Mouse (Mus musculus) neural tube, embryonic 15.5 days (tissue): ENCODE results near the gene Eif6. TPM values are rescaled to one million over a fixed set of nuclear protein-coding genes. Genes with fewer than 3 reads are reported as not detected.

ENCODE experiments used
- polyA plus RNA-seq: library from polyadenylated mRNA; unstranded; fragments of >200 nt; fragmentation: Nextera tagmentation; extraction: Ambion mirVana; gene quantifications from 2 replicates; pipeline ENCODE4 v1.2.1, GENCODE M21; 2015

The Eif6 gene
- polyA plus RNA-seq, 1 experiment from 2014 or later = 153 TPM

Other genes starting within 250 kb of the Eif6 start
- gene Gss, start 234.1 kb downstream of the Eif6 start, polyA plus RNA-seq = 15.9 and 21.7 TPM in 2 replicates
- gene Myh7b, start 215.7 kb downstream of the Eif6 start, polyA plus RNA-seq = 1.0 and 1.9 TPM in 2 replicates
- gene Trpc4ap, start 134.5 kb downstream of the Eif6 start, polyA plus RNA-seq = 153 and 157 TPM in 2 replicates
- gene Edem2, start 97.5 kb downstream of the Eif6 start, polyA plus RNA-seq = 40.1 and 43.4 TPM in 2 replicates
- gene Gm17581, start 91.1 kb downstream of the Eif6 start, polyA plus RNA-seq = not detected in 2 replicates
- gene Procr, start 75.8 kb downstream of the Eif6 start, polyA plus RNA-seq = 4.2 and 5.0 TPM in 2 replicates
- 13.6 and 16.2 TPM in 2 replicates for gene Mmp24, start 51.6 kb downstream of the Eif6 start, polyA plus RNA-seq
- gene BC029722, start 7.5 kb downstream of the Eif6 start, polyA plus RNA-seq = 44.9 and 45.3 TPM in 2 replicates
- gene Fam83c, start 7.9 kb upstream of the Eif6 start, polyA plus RNA-seq = 0.52 and 0.72 TPM in 2 replicates
- gene Uqcc1, start 103.4 kb upstream of the Eif6 start, polyA plus RNA-seq = 70.9 and 73.5 TPM in 2 replicates
- not detected in 2 replicates for gene Gm15557, start 113.8 kb upstream of the Eif6 start, polyA plus RNA-seq
- 0.59 and 1.2 TPM in 2 replicates for gene Gdf5, start 118.4 kb upstream of the Eif6 start, polyA plus RNA-seq
- 13.4 and 16.7 TPM in 2 replicates for gene Cep250, start 129.5 kb upstream of the Eif6 start, polyA plus RNA-seq
- 1.6 and 2.1 TPM in 2 replicates for gene 6430550D23Rik, start 181.1 kb upstream of the Eif6 start, polyA plus RNA-seq
- gene Ergic3, start 181.1 kb upstream of the Eif6 start, polyA plus RNA-seq = 395 and 438 TPM in 2 replicates
- gene Fer1l4, start 226.0 kb upstream of the Eif6 start, polyA plus RNA-seq = 0.09 TPM in 2 replicates
- gene Spag4, start 238.2 kb upstream of the Eif6 start, polyA plus RNA-seq = 5.9 and 6.4 TPM in 2 replicates